ENCODE assay signal across 8 mouse cellular contexts in the genomic region with DNA sequence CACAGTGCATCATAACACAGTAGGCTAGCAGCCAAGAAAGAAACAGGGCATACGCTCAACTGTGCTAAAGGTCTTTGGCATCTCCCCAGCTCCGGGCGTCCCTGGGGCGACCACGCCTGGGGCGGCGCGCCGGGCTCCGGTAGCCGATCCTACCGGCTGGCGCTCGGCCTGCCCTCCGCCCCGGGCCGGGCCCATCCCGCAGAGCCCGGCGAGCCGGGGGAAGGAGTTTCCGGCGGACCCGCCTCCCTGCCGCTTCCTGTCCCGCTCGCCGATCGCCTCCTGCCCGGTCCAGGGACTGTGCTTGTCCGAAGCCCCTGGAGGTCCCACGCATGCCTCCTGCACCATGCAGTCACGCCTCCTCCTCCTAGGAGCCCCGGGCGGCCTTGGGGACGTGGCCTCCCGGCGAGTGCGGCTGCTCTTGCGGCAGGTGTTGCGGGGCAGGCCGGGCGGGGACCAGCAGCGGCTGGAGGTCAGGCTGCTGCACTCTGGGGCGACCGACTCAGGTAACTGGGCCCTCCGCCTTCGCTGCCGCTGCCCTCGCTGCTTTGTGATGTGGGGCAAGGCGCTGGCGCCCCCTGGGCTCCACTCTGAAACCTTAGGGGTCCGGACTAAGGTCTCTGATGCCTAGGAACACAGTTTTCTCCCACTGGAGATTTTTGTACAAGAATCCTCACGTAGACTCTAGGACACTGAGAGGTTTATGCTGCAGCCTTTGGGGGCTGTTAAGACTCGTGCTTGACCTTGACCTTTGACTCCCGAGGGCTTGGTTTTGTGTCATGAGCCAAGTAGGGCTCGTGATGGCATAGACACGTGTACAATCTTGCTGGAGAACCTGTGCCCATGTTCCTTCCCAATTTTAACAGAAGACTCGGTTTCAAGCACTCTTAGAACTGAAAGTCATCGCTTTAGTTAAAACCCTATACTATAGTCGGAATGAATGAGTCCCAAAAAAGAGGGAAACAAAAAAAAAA. TPM values are rescaled to one million over a fixed set of nuclear protein-coding genes. Genes with fewer than 3 reads are reported as not detected.
DNase-seq lines count a peak whose midpoint lies in the region; ATAC-seq lines count a peak whose summit lies in the region.

Gene Vwa8 (plus strand): TSS at position 112 of the 971 bp plus-strand sequence.

- no peaks in the 10 kb centered on the region for H3K36me3 ChIP-seq in intestine, embryonic 16.5 days (ENCODE audit: control insufficient read depth, insufficient read depth, low read length)
- H3K36me3 ChIP-seq in midbrain, embryonic 10.5 days: no peaks in the 10 kb centered on the region

- intact Hi-C loops in left cerebral cortex, postnatal 36 days (cut with DNase I): loop anchor here (2.0 kb wide), 1 partner anchor 116 kb away; the partner anchor contains the start of gene Dgkh

- peak within 1 kb of the TSS; percentile 93 for H3K27ac ChIP-seq in intestine, embryonic 16.5 days (ENCODE audit: low read length)
- H3K27ac ChIP-seq in midbrain, embryonic 10.5 days (replicated peaks): peak within 1 kb of the TSS; percentile 96

- peak within 1 kb of the TSS; percentile 97 for H3K4me3 ChIP-seq in intestine, embryonic 16.5 days (ENCODE audit: low read length)
- H3K4me3 ChIP-seq in midbrain, embryonic 10.5 days: peak within 1 kb of the TSS; percentile 87

- peak within 1 kb of the TSS; percentile 97 for H3K9ac ChIP-seq in intestine, embryonic 16.5 days (ENCODE audit: low read depth, low read length)

- 3% methylated on average over 56 of the region's 61 CpGs for WGBS in intestine, embryonic 16.5 days
- 3% methylated on average over 60 of the region's 61 CpGs for WGBS in midbrain, embryonic 10.5 days

- peak; percentile 93 for ATAC-seq in intestine, embryonic 16.5 days

- no peaks in the 10 kb centered on the region for H3K27me3 ChIP-seq in intestine, embryonic 16.5 days (replicated peaks; ENCODE audit: control insufficient read depth, insufficient read depth, low read length)
- H3K27me3 ChIP-seq in midbrain, embryonic 10.5 days (ENCODE audit: low read depth, poor library complexity, severe bottlenecking): no peaks in the 10 kb centered on the region; the same call in 1 of the 2 replicates

- H3K9me3 ChIP-seq in intestine, embryonic 16.5 days (ENCODE audit: control insufficient read depth, low read length): no peaks in the 10 kb centered on the region
- no peaks in the 10 kb centered on the region for H3K9me3 ChIP-seq in midbrain, embryonic 10.5 days (replicated peaks)

- DNase-seq in adrenal gland, adult 8-10 months: peak; percentile 85
- DNase-seq in embryo, embryonic 9.5 days (ENCODE audit: extremely low spot score): peak; percentile 89
- no peak for DNase-seq in gonadal fat pad, adult 2 months (ENCODE audit: low read depth)
- DNase-seq in left cerebral cortex, postnatal 36 days (ENCODE audit: low spot score in 2 of 2): peak; percentile 79 to 82
- DNase-seq in midbrain, embryonic 10.5 days (ENCODE audit: low spot score): peak; percentile 88
- DNase-seq in right cerebral cortex, postnatal 36 days (ENCODE audit: low spot score in 2 of 2): peak; percentile 52 to 56
- DNase-seq in urinary bladder, postnatal 4 days (ENCODE audit: low spot score in 2 of 2): peak; percentile 81 to 85

- H3K4me1 ChIP-seq in intestine, embryonic 16.5 days (ENCODE audit: control insufficient read depth, insufficient read depth, low read length): peaks cover 11% of the 10 kb centered on the region
- peaks cover 30% of the 10 kb centered on the region for H3K4me1 ChIP-seq in midbrain, embryonic 10.5 days

- peak within 1 kb of the TSS; percentile 87 for H3K4me2 ChIP-seq in intestine, embryonic 16.5 days (ENCODE audit: low read depth, low read length)

RNA-seq across cellular contexts. Expression of gene Vwa8, which starts in this region (rescaled TPM):
- total RNA-seq in adrenal gland, adult 8-10 months (2022): 100 to 1,000 TPM; 165 to 179 (median 171) TPM
- 22.2 and 24.4 TPM in 2 replicates for polyA plus RNA-seq in gonadal fat pad, adult 2 months (2012; rRNA removed)
- polyA plus RNA-seq in intestine, embryonic 16.5 days (2015; fragmentation: Nextera tagmentation; extraction: Ambion mirVana): 13.9 and 16.6 TPM in 2 replicates
- total RNA-seq in left cerebral cortex, postnatal 36 days (2021): 10 to 100 TPM; 29.5 to 30.2 TPM
- polyA plus RNA-seq in midbrain, embryonic 10.5 days (2016; fragmentation: Nextera tagmentation; extraction: Ambion mirVana): 6.1 and 7.2 TPM in 2 replicates

Comparison
In these comparisons a context has a peak if more than half of its experiments do, and no peak if none do; other contexts are left out.
1. RNA of gene Vwa8 (total RNA-seq): 165 to 179 TPM in adrenal gland, adult 8-10 months; 29.5 to 30.2 TPM in left cerebral cortex, postnatal 36 days; every median in the first group is over 4 times any median in the second.